Mouse (Mus musculus): ENCODE data around the gene Comt.

DNA sequence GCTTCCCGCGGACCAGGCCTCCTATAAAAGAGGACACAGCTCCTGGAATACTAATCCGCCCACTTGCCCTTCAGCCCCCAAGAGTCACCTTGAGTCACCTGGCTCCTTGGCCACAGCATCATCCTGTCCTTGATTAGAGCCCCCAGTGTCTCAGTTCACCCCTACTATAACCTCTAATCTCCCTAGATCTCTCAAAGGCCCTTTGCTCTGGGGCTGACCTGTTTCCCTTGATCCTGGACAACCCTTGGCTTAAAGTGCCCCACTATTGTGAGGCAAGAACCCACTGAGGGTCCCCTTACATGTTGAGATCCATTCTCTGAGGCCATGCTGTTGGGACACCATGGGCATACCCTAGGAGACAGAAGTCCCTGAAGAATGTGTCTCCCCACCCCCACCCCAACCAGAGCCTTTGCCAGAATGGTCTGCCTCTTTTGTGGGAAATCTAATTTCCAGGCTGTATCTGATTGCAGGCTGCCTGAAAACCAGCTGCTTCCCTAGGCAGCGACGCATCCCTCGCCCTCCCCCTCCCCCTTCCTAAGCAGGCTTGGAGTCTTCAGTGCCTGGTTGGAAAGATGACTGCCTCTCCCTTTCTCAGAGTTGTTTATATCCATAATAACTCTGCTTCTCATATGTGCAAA lies 44.9 kb downstream of the Comt start:
- TF ChIP-seq CTCF (IDR thresholded peaks at IDR 0.05; ENCODE audit: extremely low read depth, insufficient read depth, low read length) (no peak), POLR2A (IDR thresholded peaks at IDR 0.05; ENCODE audit: extremely low read depth, insufficient read depth, low read length) (no peak)

Data from cortical plate, adult 2 months (tissue).